Mouse (Mus musculus) stomach, postnatal 0 days (tissue): ENCODE results near the gene Bahd1.

Source experiments
- CTCF ChIP-seq: IDR thresholded peaks from 2 replicates; pipeline ENCODE4 v1.5.1; 2016; ENCODE audit warnings: antibody characterized with exemption, low read depth, mild to moderate bottlenecking, moderate library complexity
- EP300 ChIP-seq: optimal IDR thresholded peaks from 2 replicates; pipeline ENCODE3; 2016; ENCODE audit warnings: antibody characterized with exemption

DNA sequence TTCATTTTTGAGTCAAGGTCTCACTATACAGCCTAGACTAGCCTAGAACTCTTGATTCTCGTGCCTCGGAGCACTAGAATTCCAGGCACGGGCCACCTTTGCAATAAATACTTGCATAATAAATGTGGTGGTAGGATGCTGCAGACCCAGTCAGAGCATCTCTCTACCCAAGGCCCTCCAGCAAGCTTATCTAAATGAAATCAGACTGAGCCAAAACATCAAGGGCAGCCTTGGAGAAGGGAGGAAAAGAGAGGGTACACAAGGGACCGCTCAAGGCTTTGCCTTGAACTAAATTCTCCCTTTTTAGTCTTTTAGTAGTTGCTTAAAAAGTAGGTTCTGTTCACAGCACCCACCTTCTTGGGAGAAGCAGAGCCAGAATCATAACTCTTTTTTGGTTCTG is 9.0 kb upstream of the Bahd1 start:
- TF ChIP-seq CTCF (no peak), EP300 (no peak)
